Mouse (Mus musculus): ENCODE results near the gene Ctsh. TPM values are rescaled to one million over a fixed set of nuclear protein-coding genes. Genes with fewer than 3 reads are reported as not detected.
A peak's percentile ranks its signal among the peaks of the same experiment; 100 is the strongest.

Gene Ctsh
- polyA plus RNA-seq (2012; rRNA removed) (31.0 and 34.7 TPM in 2 replicates), polyA plus RNA-seq (2014; fragmentation: Nextera tagmentation; extraction: Ambion mirVana) (87.0 and 87.6 TPM in 2 replicates)

- ATAC-seq (ENCODE audit: insufficient read depth) (no peak), DNase-seq (ENCODE audit: low read depth in 3 of 3, low spot score in 3 of 3) (no peak)
- Histone ChIP-seq H3K9ac (replicated peaks) (peak within 1 kb of the TSS; percentile 27), H3K27me3 (ENCODE audit: control insufficient read depth, insufficient read depth, low read length) (no peaks in the 10 kb centered on the region), H3K27ac (no peak within 1 kb of the TSS), H3K4me1 (replicated peaks; ENCODE audit: control insufficient read depth in 2 of 2, insufficient read depth in 2 of 2, low read length in 1 of 2) (no peaks in the 10 kb centered on the region), H3K9me3 (ENCODE audit: control insufficient read depth, low read length) (no peaks in the 10 kb centered on the region), H3K4me3 (ENCODE audit: insufficient read depth in 1 of 2, low read depth in 2 of 2, low read length in 2 of 2) (peak within 1 kb of the TSS; percentile 49 to 52), H3K4me2 (ENCODE audit: low read depth) (peak within 1 kb of the TSS; percentile 47), H3K36me3 (replicated peaks; ENCODE audit: control insufficient read depth, insufficient read depth, low read depth) (no peaks in the 10 kb centered on the region)
- 50% methylated on average over 2 of the region's 2 CpGs for WGBS (ENCODE audit: insufficient replicate concordance)
- TF ChIP-seq EP300 (IDR thresholded peaks at IDR 0.05; ENCODE audit: low read depth) = no peak
- TF ChIP-seq CTCF (IDR thresholded peaks at IDR 0.05; ENCODE audit: low read depth) = no peak
Observed at GRCm38 (mm10) chr9:90053852-90054251, at the start of gene Ctsh. Ctsh (plus strand) TSS chr9:90054152.

DNA sequence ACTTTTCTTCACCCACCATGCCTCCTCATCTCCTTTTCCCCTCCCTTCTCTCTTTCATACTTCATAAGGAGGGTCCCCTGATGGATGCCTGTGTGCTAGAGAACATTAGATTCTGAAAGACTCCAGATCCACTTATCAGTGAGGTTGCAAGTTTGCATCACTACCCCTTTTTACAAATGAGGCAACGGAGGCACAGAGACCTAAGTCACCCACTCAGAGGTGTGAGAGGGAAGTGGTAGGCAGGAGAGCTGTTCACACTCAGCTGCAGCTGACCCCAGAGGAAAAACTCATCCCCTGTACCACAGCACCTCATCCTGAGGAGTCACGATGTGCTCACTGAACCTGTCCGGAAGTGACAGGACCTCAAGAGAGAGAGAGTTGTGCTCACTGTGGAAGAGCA is 47.5 kb upstream of the Ctsh start:
- no peaks in the 10 kb centered on the region for H3K36me3 ChIP-seq (replicated peaks; ENCODE audit: control insufficient read depth, insufficient read depth, low read depth)
- H3K9me3 ChIP-seq (ENCODE audit: control insufficient read depth, low read length) = no peaks in the 10 kb centered on the region
- no peak overlapping the region for H3K4me3 ChIP-seq (ENCODE audit: insufficient read depth in 1 of 2, low read depth in 2 of 2, low read length in 2 of 2)
- no peak overlapping the region for H3K9ac ChIP-seq (replicated peaks)
- TF ChIP-seq CTCF (IDR thresholded peaks at IDR 0.05; ENCODE audit: low read depth) = no peak
- TF ChIP-seq EP300 (IDR thresholded peaks at IDR 0.05; ENCODE audit: low read depth) = no peak
- DNase-seq (ENCODE audit: low read depth in 3 of 3, low spot score in 3 of 3) (no peak), ATAC-seq (ENCODE audit: insufficient read depth) (no peak)
- no peak overlapping the region for H3K27ac ChIP-seq
- H3K4me2 ChIP-seq (ENCODE audit: low read depth) = no peak overlapping the region
- 50% methylated on average over 3 of the region's 3 CpGs for WGBS (ENCODE audit: insufficient replicate concordance)
- no peaks in the 10 kb centered on the region for H3K27me3 ChIP-seq (ENCODE audit: control insufficient read depth, insufficient read depth, low read length)
- no peaks in the 10 kb centered on the region; a peak in 1 of 4 replicates for H3K4me1 ChIP-seq (replicated peaks; ENCODE audit: control insufficient read depth in 2 of 2, insufficient read depth in 2 of 2, low read length in 1 of 2)

DNA sequence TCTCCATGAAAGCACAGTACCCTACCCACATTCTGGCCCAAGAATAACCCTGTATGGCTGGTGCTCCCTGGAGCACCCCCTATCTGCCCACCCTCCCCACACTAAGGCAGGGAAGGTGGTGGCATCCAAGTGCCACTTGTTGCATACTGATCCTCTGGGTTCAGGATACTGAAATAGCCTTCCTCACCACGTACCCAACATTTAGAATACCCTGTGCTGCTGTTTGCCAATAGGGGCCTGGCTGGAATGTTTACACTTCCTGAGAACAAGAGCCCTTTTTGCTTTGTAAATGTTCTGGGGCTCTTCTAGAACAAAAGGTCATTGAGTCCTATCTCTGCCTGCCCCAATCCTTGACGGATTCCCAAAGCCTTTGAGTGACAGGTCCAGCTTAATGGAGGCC is 46.9 kb upstream of the Ctsh start:
- Histone ChIP-seq H3K27me3 (ENCODE audit: control insufficient read depth, insufficient read depth, low read length) (no peaks in the 10 kb centered on the region), H3K4me1 (replicated peaks; ENCODE audit: control insufficient read depth in 2 of 2, insufficient read depth in 2 of 2, low read length in 1 of 2) (no peaks in the 10 kb centered on the region; a peak in 1 of 4 replicates), H3K9ac (replicated peaks) (no peak overlapping the region), H3K27ac (no peak overlapping the region), H3K4me3 (ENCODE audit: insufficient read depth in 1 of 2, low read depth in 2 of 2, low read length in 2 of 2) (no peak overlapping the region), H3K4me2 (ENCODE audit: low read depth) (no peak overlapping the region), H3K36me3 (replicated peaks; ENCODE audit: control insufficient read depth, insufficient read depth, low read depth) (no peaks in the 10 kb centered on the region), H3K9me3 (ENCODE audit: control insufficient read depth, low read length) (no peaks in the 10 kb centered on the region)
- DNase-seq (ENCODE audit: low read depth in 3 of 3, low spot score in 3 of 3) = no peak
- 36% methylated on average over 2 of the region's 2 CpGs for WGBS (ENCODE audit: insufficient replicate concordance)
- ATAC-seq (ENCODE audit: insufficient read depth) = no peak
- no peak for TF ChIP-seq EP300 (IDR thresholded peaks at IDR 0.05; ENCODE audit: low read depth)
- no peak for TF ChIP-seq CTCF (IDR thresholded peaks at IDR 0.05; ENCODE audit: low read depth)

DNA sequence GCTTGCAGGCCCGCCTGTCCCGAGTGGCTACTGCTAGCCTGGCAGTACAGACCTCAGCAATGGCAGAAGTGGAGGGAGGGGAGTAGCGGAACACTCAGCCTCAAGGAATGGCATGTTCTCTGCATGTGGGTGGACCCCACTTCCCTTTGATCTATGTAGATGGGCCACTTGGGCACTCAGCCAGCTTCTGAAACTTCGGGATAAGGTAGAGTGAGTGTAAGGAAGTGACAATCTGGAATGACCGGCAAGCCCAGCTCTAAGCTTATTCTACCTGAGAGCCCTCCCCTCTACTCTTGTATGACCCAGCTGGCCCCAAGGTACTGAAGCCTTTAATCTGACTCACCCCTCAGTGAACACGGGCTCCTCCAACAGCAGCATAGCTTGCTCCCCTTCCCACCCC is 45.8 kb upstream of the Ctsh start:
- ATAC-seq (ENCODE audit: insufficient read depth) (no peak), DNase-seq (ENCODE audit: low read depth in 3 of 3, low spot score in 3 of 3) (no peak)
- no peak overlapping the region for H3K27ac ChIP-seq
- 66% methylated on average over 6 of the region's 6 CpGs for WGBS (ENCODE audit: insufficient replicate concordance)
- no peak overlapping the region for H3K4me2 ChIP-seq (ENCODE audit: low read depth)
- H3K4me3 ChIP-seq (ENCODE audit: insufficient read depth in 1 of 2, low read depth in 2 of 2, low read length in 2 of 2) = no peak overlapping the region
- H3K36me3 ChIP-seq (replicated peaks; ENCODE audit: control insufficient read depth, insufficient read depth, low read depth) = no peaks in the 10 kb centered on the region
- H3K4me1 ChIP-seq (replicated peaks; ENCODE audit: control insufficient read depth in 2 of 2, insufficient read depth in 2 of 2, low read length in 1 of 2) = no peaks in the 10 kb centered on the region; a peak in 1 of 4 replicates
- no peaks in the 10 kb centered on the region for H3K9me3 ChIP-seq (ENCODE audit: control insufficient read depth, low read length)
- no peak for TF ChIP-seq EP300 (IDR thresholded peaks at IDR 0.05; ENCODE audit: low read depth)
- TF ChIP-seq CTCF (IDR thresholded peaks at IDR 0.05; ENCODE audit: low read depth) = no peak
- no peaks in the 10 kb centered on the region for H3K27me3 ChIP-seq (ENCODE audit: control insufficient read depth, insufficient read depth, low read length)
- H3K9ac ChIP-seq (replicated peaks) = no peak overlapping the region

- TF ChIP-seq EP300 (IDR thresholded peaks at IDR 0.05; ENCODE audit: low read depth) = no peak
- no peak for TF ChIP-seq CTCF (IDR thresholded peaks at IDR 0.05; ENCODE audit: low read depth)
Observed at GRCm38 (mm10) chr9:90011849-90012248, 42.1 kb upstream of the Ctsh start.

More at GRCm38 (mm10) chr9:90011849-90012248, 42.1 kb upstream of the Ctsh start:
- no peak for DNase-seq (ENCODE audit: low read depth in 3 of 3, low spot score in 3 of 3)
- Histone ChIP-seq H3K27ac (no peak overlapping the region), H3K36me3 (replicated peaks; ENCODE audit: control insufficient read depth, insufficient read depth, low read depth) (no peaks in the 10 kb centered on the region), H3K9ac (replicated peaks) (no peak overlapping the region), H3K4me2 (ENCODE audit: low read depth) (no peak overlapping the region), H3K27me3 (ENCODE audit: control insufficient read depth, insufficient read depth, low read length) (no peaks in the 10 kb centered on the region), H3K9me3 (ENCODE audit: control insufficient read depth, low read length) (no peaks in the 10 kb centered on the region), H3K4me1 (replicated peaks; ENCODE audit: control insufficient read depth in 2 of 2, insufficient read depth in 2 of 2, low read length in 1 of 2) (no peaks in the 10 kb centered on the region; a peak in 1 of 4 replicates), H3K4me3 (ENCODE audit: insufficient read depth in 1 of 2, low read depth in 2 of 2, low read length in 2 of 2) (no peak overlapping the region)
- 30% methylated on average over 2 of the region's 2 CpGs for WGBS (ENCODE audit: insufficient replicate concordance)
- no peak for ATAC-seq (ENCODE audit: insufficient read depth)

Data from liver, embryonic 14.5 days (tissue).